Mouse (Mus musculus) embryonic fibroblast, embryonic 13.5 days (primary cell): ENCODE results near the gene Agrp.

Experiments
- CTCF ChIP-seq: IDR thresholded peaks from 2 replicates; pipeline ENCODE4 v1.5.1; 2011; ENCODE audit warnings: mild to moderate bottlenecking, control low read depth, low read length, moderate library complexity, borderline replicate concordance; ENCODE audit not compliant: insufficient read depth
- POLR2A ChIP-seq: IDR thresholded peaks from 2 replicates; pipeline ENCODE4 v1.6.1; 2011; ENCODE audit warnings: low read depth, mild to moderate bottlenecking, control low read depth, low read length, moderate library complexity

GRCm38 (mm10) chr8:105544544-105545205, 92.5 kb downstream of the Agrp start:
- no peak for TF ChIP-seq CTCF
- no peak for TF ChIP-seq POLR2A
